Mouse (Mus musculus) fibroblast of lung, adult 2 months (primary cell): ENCODE measurements at regions not wholly inside any gene's neighbourhood (a gene's known extent, or its start where the extent isn't known, plus 50 kb on each side); places are given as distances from the start of the nearest gene placed in this dataset.

ENCODE experiments used
- DNase-seq: peaks from one replicate; pipeline ENCODE4 v3.0.0-alpha.2; 2011; ENCODE audit warnings: low read depth

DNA sequence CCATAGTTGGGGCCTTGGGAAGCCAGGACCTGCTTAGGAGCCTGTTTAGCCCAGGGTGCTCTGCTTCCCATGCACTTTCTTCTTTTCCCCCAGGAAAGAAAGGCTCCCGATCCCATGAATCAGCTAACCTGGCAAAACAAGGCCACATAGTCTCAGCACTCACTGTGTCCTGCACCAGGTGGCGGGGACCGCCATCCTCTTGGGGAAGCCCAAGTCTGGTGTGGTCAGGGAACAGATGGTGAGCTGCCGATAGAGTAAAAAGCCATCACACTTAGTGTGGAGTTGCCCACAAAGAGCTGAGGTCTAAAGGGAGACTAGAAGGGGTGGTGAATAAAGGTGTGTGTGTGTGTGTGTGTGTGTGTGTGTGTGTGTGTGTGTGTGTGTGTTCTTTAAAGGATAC, 57.0 kb upstream of the Lrpap1 start:
- no peak for DNase-seq

DNA sequence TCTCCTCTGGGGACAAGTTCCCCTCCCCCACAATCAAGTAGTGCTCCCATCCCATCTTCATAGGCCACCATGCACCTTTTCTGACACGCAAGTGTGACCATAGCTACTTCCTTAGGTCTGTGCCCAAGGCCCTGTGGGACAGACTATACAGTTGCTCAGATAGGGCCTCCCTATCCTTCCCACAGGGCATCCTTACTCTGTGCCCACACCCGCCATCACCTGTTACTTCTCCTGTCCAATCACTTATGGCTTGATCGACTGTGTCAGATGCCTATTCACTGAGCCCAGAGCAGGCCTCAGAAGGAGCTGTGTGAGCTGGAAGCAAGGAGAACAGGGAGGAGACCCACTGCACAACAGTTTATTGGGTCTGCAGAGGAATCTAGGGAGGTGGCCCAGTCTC, 56.6 kb upstream of the Lrpap1 start:
- DNase-seq = no peak

DNA sequence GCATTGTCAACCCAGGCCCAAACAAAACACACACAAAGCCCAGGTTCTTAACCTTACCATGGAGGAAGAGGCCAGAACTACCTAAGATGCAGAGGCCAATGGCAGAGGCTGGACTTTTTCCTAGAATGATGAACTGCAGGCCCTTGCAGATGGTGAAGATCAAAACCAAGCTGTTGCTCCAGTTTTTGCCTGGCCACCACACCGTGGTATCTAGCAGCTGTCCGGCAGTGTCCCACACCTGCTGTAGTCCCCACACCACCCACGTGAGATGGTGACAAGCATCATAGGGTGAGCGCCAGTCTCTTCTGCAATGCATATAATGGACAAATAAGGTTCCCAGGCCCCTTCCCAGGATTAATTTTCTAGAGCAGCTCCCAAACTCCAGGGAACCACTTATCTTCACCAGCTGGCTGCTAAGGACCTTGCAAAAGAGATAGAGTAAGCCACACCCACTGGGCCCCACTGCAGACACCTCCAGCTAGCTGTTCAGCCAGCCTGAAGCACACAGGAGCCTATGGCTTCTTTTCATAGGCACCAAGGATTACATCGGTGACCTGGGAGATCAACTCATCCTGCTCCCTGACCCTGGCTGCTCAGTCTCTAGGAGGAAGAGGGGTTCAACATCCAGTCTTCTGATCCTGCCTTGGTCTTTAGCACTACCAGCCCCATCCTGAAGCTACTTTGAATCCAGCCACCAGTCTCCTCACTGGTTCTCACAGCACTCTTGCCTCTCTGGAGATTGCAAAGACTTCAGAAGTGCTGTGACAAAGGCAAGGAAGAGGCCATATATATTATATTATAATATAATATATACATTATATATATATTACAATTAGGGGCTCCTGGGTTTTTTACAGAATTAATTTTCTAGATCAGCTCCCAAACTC, 55.6 kb upstream of the Lrpap1 start:
- DNase-seq = no peak

DNA sequence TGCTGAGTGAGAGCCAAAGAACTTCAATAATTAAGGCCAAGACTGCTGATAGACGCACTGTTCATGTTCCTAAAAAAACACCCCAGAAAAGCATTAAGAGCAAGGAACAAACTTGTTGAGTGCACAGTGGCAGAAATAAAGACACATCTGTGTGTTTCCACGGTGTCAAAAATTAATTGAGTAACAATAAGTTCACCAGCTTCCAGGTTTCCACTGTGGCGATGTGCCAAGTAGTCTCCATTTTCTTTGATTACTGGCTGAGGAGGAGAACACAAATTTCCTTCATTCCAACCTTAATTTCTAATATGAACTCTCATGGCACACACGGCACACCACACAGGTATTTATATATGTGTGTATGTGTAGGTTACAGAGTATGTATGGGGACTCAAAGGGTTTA, 54.3 kb upstream of the Lrpap1 start:
- DNase-seq = no peak

DNA sequence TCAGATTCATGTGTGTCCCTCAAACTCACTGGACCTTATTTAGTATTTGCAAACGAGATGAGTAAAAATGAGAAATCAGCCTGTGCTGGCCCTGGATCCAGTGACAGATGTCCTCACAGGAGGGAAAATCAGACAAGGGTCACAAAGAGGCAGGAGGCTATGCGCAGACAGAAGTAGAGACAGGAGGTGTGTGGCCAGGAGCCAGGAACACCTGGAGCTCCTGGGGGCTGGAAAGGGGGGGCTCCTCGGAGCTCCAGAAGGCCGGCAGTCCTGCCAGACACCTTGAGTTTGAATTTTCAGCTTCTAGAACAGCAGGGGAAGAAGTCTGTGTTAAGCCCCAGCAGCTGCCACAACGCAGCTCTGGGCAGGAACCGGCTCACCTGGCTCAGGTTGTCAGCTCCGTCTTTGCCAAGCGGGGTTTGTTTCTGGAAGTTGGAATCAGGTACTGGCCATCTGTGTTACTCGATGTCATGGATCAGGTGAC, 53.7 kb upstream of the Lrpap1 start:
- DNase-seq = no peak

DNA sequence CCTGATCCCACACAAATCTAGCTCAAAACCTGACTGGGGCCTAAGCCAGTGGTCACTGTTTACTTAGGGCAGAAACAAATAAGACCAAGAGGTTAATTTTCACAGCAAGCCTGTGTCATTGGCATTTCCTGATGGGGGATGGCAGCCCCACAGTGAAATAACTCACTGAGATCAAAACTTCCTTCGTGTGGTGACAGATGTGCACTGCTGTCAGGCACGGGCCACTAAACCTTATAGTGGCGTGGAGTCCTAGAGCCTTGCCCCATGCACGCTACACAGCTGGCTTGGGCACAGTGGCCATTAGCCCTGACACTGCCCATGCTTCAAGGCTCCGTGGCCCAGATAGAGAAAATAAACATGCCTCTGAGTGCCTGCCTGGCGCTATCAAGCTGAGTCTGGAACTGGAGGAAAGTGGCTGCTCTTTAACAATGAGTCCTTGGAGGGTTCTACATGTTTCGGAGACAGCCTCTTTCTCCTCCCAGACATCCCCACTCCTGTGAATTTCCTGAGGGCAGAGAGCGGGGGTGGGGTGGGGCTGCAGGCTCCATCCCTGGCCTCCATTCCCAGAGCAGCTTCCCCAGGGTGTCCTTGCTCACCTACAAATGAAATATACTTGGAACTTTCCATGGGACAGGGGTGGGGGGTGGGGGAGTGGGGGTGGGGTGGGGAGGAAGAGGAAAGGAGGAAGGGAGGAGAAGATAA, 52.9 kb upstream of the Lrpap1 start:
- no peak for DNase-seq

DNA sequence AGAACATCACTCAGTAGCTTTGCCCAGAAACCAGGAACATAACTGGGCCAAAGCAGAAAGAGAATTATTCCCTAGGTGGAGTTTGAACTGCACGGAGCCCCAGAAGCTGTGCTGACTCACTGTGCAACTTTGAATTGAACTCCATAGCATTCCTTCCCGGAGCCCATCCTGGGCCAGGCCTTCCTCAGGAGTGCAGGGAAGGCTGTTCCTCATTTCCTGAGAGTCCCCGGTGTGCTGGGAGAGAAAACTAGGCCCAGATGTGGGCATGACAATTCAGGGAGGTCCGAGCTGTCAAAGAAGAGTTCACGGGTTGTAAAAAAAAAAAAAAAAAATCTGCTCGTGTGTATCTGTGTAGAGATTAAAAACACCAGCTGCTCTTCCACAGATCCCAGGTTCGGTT, 50.8 kb upstream of the Lrpap1 start:
- no peak for DNase-seq

DNA sequence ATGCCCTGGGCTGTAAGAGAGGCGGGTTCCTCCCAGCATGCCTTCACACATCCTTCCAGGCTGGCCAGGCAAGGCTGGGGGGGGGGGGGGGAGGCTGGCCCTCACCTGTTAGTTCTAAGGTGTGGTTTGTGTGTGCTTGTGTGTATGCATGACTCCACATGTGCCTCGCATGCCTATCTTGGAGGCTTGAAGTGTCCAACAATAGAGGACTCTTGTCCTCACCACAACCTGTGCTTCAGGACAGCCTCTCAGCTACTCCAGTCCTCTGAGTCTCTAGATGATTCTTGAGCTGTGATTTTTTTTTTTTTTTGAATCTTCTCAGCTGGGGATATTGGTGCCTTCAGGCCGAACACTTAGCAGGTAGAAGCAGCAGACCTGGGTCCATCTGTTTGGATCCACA, 50.2 kb upstream of the Lrpap1 start:
- DNase-seq = no peak
